In the genomic region with DNA sequence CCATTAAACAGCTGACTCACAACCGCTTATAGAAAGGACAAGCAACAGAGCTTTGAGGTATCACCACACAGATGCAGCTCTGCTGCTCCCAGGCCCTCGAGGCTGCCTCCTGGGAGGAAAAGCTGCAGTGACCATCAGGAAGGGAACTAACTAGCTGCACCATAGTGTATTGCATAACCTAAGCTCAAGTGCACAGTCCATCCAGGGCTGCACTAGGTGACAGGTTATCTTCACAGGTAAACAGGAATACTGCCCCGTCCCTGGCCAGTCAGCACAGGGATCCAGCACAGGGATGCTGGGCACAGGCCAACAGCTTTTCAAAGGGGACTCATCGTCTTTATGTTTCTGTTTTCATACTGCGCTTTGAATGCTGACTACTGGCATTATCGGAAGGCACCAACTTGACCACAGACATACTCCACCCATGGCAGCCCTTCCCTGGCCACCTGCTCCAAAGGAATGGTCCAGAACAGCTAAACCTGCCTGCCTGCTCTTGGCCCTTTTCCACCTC, we compare ENCODE assay signal across 9 mouse cellular contexts. TPM values are rescaled to one million over a fixed set of nuclear protein-coding genes. Genes with fewer than 3 reads are reported as not detected.
DNase-seq lines count a peak whose midpoint lies in the region; ATAC-seq and TF ChIP-seq lines count a peak whose summit lies in the region.
"Had no signal": no experiment of that assay in that cellular context is flagged by ENCODE, and none has a peak within 500 bp of the region (broad histone marks: within the 10 kb centered on the region; RNA-seq: fewer than 3 reads in every experiment).

No protein-coding gene starts in this region.

- 0 out of 2 replicates have a peak, but pooled peaks cover 2% of the 10 kb centered on the region for H3K36me3 ChIP-seq in kidney, postnatal 0 days (ENCODE audit: insufficient read depth, low read length)
- H3K36me3 ChIP-seq in stomach, embryonic 16.5 days (ENCODE audit: control insufficient read depth, insufficient read depth, low read length) = no peaks in the 10 kb centered on the region

- peak; percentile 94 for DNase-seq in heart, adult 11 months
- DNase-seq in heart, adult 9 months (ENCODE audit: low spot score in 2 of 2) = no peak
- DNase-seq in spleen, adult 12 weeks (ENCODE audit: low spot score) = peak; percentile 47
- DNase-seq in spleen, adult 18-20 months = no peak
- DNase-seq in kidney, postnatal 0 days (ENCODE audit: low spot score) = no peak
- DNase-seq in adrenal gland, postnatal 36 days = no peak
- no peak for DNase-seq in ovary, adult 18-20 months (ENCODE audit: low spot score)
- DNase-seq: embryo, embryonic 11 days had no signal

- no peak for ATAC-seq in kidney, postnatal 0 days (replicated peaks; ENCODE audit: low FRiP score, low read depth)
- ATAC-seq in stomach, embryonic 16.5 days (ENCODE audit: insufficient read depth, low FRiP score) = no peak

- H3K27me3 ChIP-seq in kidney, postnatal 0 days (ENCODE audit: insufficient read depth, low read length) = no peaks in the 10 kb centered on the region
- H3K27me3 ChIP-seq in stomach, embryonic 16.5 days (ENCODE audit: control insufficient read depth, insufficient read depth, low read length) = no peaks in the 10 kb centered on the region

- H3K27ac ChIP-seq in kidney, postnatal 0 days = no peak overlapping the region
- H3K27ac ChIP-seq in stomach, embryonic 16.5 days (ENCODE audit: low read length) = peak overlapping the region; percentile 9; the same call in 1 of the 2 replicates

- 81% methylated on average over 6 of the region's 6 CpGs for WGBS in kidney, postnatal 0 days
- WGBS in stomach, embryonic 16.5 days = 75% methylated on average over 6 of the region's 6 CpGs

- peak overlapping the region; percentile 96 for H3K4me2 ChIP-seq in kidney, postnatal 0 days (ENCODE audit: low read length)
- H3K4me2 ChIP-seq in stomach, embryonic 16.5 days (ENCODE audit: low read depth, low read length) = peak overlapping the region; percentile 89

- TF ChIP-seq CTCF in kidney, postnatal 0 days (IDR thresholded peaks at IDR 0.05; ENCODE audit: low read depth) = no peak

- H3K4me3 ChIP-seq in kidney, postnatal 0 days (replicated peaks; ENCODE audit: low read depth, low read length) = peak overlapping the region; percentile 83; the same call in 1 of the 2 replicates
- peak overlapping the region; percentile 13 for H3K4me3 ChIP-seq in stomach, embryonic 16.5 days (replicated peaks; ENCODE audit: low read length)

- H3K4me1 ChIP-seq in kidney, postnatal 0 days (replicated peaks; ENCODE audit: insufficient read depth, low read length) = peaks cover 22% of the 10 kb centered on the region
- peaks cover 19% of the 10 kb centered on the region for H3K4me1 ChIP-seq in stomach, embryonic 16.5 days (ENCODE audit: control insufficient read depth, insufficient read depth, low read length)

- H3K9me3 ChIP-seq in kidney, postnatal 0 days (replicated peaks; ENCODE audit: low read length) = no peaks in the 10 kb centered on the region
- H3K9me3 ChIP-seq in stomach, embryonic 16.5 days (replicated peaks; ENCODE audit: control insufficient read depth, low read length) = no peaks in the 10 kb centered on the region

- H3K9ac ChIP-seq in kidney, postnatal 0 days (ENCODE audit: low read depth, low read length) = no peak overlapping the region
- H3K9ac ChIP-seq in stomach, embryonic 16.5 days (ENCODE audit: low read length) = peak overlapping the region; percentile 89

RNA-seq across cellular contexts. Expression of a gene that starts 2.3 kb away (rescaled TPM):
- 16.4 and 17.1 TPM in 2 replicates for polyA plus RNA-seq in kidney, postnatal 0 days (2015; fragmentation: Nextera tagmentation; extraction: Ambion mirVana)
- 8.9 and 10.7 TPM in 2 replicates for polyA plus RNA-seq in stomach, embryonic 16.5 days (2015; fragmentation: Nextera tagmentation; extraction: Ambion mirVana)
- total RNA-seq in adrenal gland, postnatal 36 days (2021) = 10 to 100 TPM; 29.1 to 31.1 TPM

RNA-seq across cellular contexts. Expression of a gene that starts 25.9 kb away (rescaled TPM):
- polyA plus RNA-seq in kidney, postnatal 0 days (2015; fragmentation: Nextera tagmentation; extraction: Ambion mirVana) = 3.0 and 4.1 TPM in 2 replicates
- polyA plus RNA-seq in stomach, embryonic 16.5 days (2015; fragmentation: Nextera tagmentation; extraction: Ambion mirVana) = 3.0 and 6.1 TPM in 2 replicates
- total RNA-seq in adrenal gland, postnatal 36 days (2021) = 1 to 10 TPM; 2.4 to 5.4 TPM

RNA-seq across cellular contexts. Expression of a gene that starts 28.9 kb away (rescaled TPM):
- polyA plus RNA-seq in kidney, postnatal 0 days (2015; fragmentation: Nextera tagmentation; extraction: Ambion mirVana) = 46.6 and 48.5 TPM in 2 replicates
- 40.1 and 48.1 TPM in 2 replicates for polyA plus RNA-seq in stomach, embryonic 16.5 days (2015; fragmentation: Nextera tagmentation; extraction: Ambion mirVana)
- total RNA-seq in adrenal gland, postnatal 36 days (2021) = 100 to 1,000 TPM in 1 of 2 experiments, 10 to 100 TPM in 1; 46.9 to 106 TPM

RNA-seq across cellular contexts. Expression of a gene that starts 31.8 kb away (rescaled TPM):
- polyA plus RNA-seq in kidney, postnatal 0 days (2015; fragmentation: Nextera tagmentation; extraction: Ambion mirVana) = 0.42 and 0.66 TPM in 2 replicates
- polyA plus RNA-seq in stomach, embryonic 16.5 days (2015; fragmentation: Nextera tagmentation; extraction: Ambion mirVana) = 1.2 and 1.4 TPM in 2 replicates
- not detected for total RNA-seq in adrenal gland, postnatal 36 days (2021)

RNA-seq across cellular contexts. Expression of a gene that starts 41.2 kb away (rescaled TPM):
- 881 and 892 TPM in 2 replicates for polyA plus RNA-seq in kidney, postnatal 0 days (2015; fragmentation: Nextera tagmentation; extraction: Ambion mirVana)
- polyA plus RNA-seq in stomach, embryonic 16.5 days (2015; fragmentation: Nextera tagmentation; extraction: Ambion mirVana) = 937 and 1,037 TPM in 2 replicates
- total RNA-seq in adrenal gland, postnatal 36 days (2021) = 100 to 1,000 TPM; 448 to 491 TPM

Comparison
In these comparisons a context has a peak if more than half of its experiments do, and no peak if none do; other contexts are left out.
1. DNase-seq: peak in heart, adult 11 months (single experiment) and spleen, adult 12 weeks (single experiment); none in heart, adult 9 months (0 of 2), spleen, adult 18-20 months (0 of 2), kidney, postnatal 0 days (single experiment), adrenal gland, postnatal 36 days (0 of 2) and ovary, adult 18-20 months (single experiment).